Mouse (Mus musculus) heart, embryonic 14.5 days (tissue): ENCODE results near the gene Mns1. TPM values are rescaled to one million over a fixed set of nuclear protein-coding genes. Genes with fewer than 3 reads are reported as not detected.
"Not testable (repeated sequence)": the region's sequence is repeated elsewhere in the genome, so short reads cannot be mapped to it uniquely, and the experiment has no call there.

ENCODE experiments used
- ATAC-seq: fragments of 200-750 bp; cut with Nextera tagmentation; 2 replicates; pipeline ENCODE4 v1.8.0; 2017; ENCODE audit warnings: low read depth, moderate TSS enrichment; ENCODE audit not compliant: insufficient number of reproducible peaks, insufficient read depth, low FRiP score
- H3K27ac ChIP-seq, 2 experiments: fragments of 200-500 bp in 1 of 2; fragments of 300-500 bp in 1 of 2; sonication (generic) in 1 of 2; replicated peaks in 1 of 2; 2 replicates each; pipeline ENCODE4 v1.5.1; 2012 to 2014; ENCODE audit warnings: low read depth in 2 of 2, low read length in 2 of 2, control low read depth in 1 of 2, mild to moderate bottlenecking in 1 of 2, mixed read lengths in 1 of 2; ENCODE audit not compliant: control insufficient read depth in 1 of 2, insufficient read depth in 1 of 2
- H3K27me3 ChIP-seq: fragments of 300-500 bp; sonication (generic); 2 replicates; pipeline ENCODE4 v1.6.1; 2014; ENCODE audit warnings: mild to moderate bottlenecking, low read length, control low read depth; ENCODE audit not compliant: control insufficient read depth, insufficient read depth
- H3K36me3 ChIP-seq: fragments of 300-500 bp; sonication (generic); 2 replicates; pipeline ENCODE4 v1.6.1; 2014; ENCODE audit warnings: mild to moderate bottlenecking, control low read depth, low read length, mixed read lengths; ENCODE audit not compliant: control insufficient read depth, insufficient read depth
- H3K4me1 ChIP-seq, 2 experiments: fragments of 200-500 bp in 1 of 2; fragments of 300-500 bp in 1 of 2; sonication (generic) in 1 of 2; 2 replicates each; pipeline ENCODE4 v1.6.1; 2012 to 2014; ENCODE audit warnings: low read length in 2 of 2, control low read depth in 1 of 2, mixed read lengths in 1 of 2; ENCODE audit not compliant: control insufficient read depth in 2 of 2, insufficient read depth in 2 of 2
- H3K4me2 ChIP-seq: fragments of 300-500 bp; sonication (generic); 2 replicates; pipeline ENCODE4 v1.6.1; 2014; ENCODE audit warnings: mild to moderate bottlenecking, low read length
- H3K4me3 ChIP-seq, 2 experiments: fragments of 200-500 bp in 1 of 2; fragments of 300-500 bp in 1 of 2; sonication (generic) in 1 of 2; 2 replicates each; pipeline ENCODE4 v1.5.1; 2012 to 2014; ENCODE audit warnings: low read length in 2 of 2, mild to moderate bottlenecking in 2 of 2, control low read depth in 1 of 2, low read depth in 1 of 2, moderate library complexity in 1 of 2; ENCODE audit not compliant: control insufficient read depth in 1 of 2, insufficient read depth in 1 of 2
- H3K9ac ChIP-seq: fragments of 300-500 bp; sonication (generic); 2 replicates; pipeline ENCODE4 v1.6.1; 2014; ENCODE audit warnings: mild to moderate bottlenecking, low read length
- H3K9me3 ChIP-seq: fragments of 300-500 bp; sonication (generic); 2 replicates; pipeline ENCODE4 v1.6.1; 2016; ENCODE audit warnings: low read length, control low read depth; ENCODE audit not compliant: control insufficient read depth
- WGBS: fragments of 180-500 bp; shearing (Covaris S2); extraction: QIAGEN DNeasy Blood & Tissue Kit; methylation state at CpG from one replicate; pipeline ENCODE4 v1.1.7; 2014; 5-methylcytosine and 5-hydroxymethylcytosine counted together
- polyA plus RNA-seq: library from polyadenylated mRNA; unstranded; fragments of >200 nt; fragmentation: Nextera tagmentation; extraction: Ambion mirVana; gene quantifications from 2 replicates; pipeline ENCODE4 v1.2.1, GENCODE M21; 2014

The Mns1 gene
- polyA plus RNA-seq, 1 experiment from 2014 or later: 11.6 TPM

DNA sequence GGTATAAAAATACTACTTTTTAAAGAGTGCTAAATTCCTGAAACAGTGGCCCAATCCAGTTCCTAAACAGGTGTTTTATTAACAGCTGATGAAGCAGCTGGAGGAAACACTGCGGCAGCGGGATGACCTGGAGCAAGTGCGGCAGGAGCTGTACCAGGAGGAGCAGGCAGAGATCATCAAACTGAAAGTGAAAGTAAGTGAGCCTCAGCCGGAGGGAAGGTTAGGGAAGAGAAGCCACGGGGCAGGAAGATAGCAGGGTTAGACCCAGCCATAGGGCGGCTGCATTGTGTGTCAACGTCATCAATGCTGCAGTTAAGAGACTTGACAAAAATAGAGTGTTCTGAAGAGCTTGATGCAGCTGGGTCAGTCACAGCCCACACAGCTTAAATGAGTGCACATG is 11.6 kb downstream of the Mns1 start:
- peak overlapping the region; percentile 40 to 59 for H3K27ac ChIP-seq
- peaks cover 0 to 10% of the 10 kb centered on the region in 2 experiments; a peak in 2 of 4 replicates for H3K4me1 ChIP-seq
- peaks cover 32% of the 10 kb centered on the region for H3K36me3 ChIP-seq
- WGBS: 40% methylated on average over 7 of the region's 7 CpGs
- H3K9me3 ChIP-seq: no peaks in the 10 kb centered on the region
- H3K27me3 ChIP-seq: no peaks in the 10 kb centered on the region
- ATAC-seq: no peak
- peak overlapping the region; percentile 66 for H3K4me2 ChIP-seq
- peak overlapping the region; percentile 40 to 45 for H3K4me3 ChIP-seq
- H3K9ac ChIP-seq: peak overlapping the region; percentile 68

GRCm38 (mm10) chr9:72449841-72450240 is 12.0 kb downstream of the Mns1 start:
- 71% methylated on average over 2 of the region's 2 CpGs for WGBS
- H3K9ac ChIP-seq: peak overlapping the region; percentile 68
- H3K27ac ChIP-seq: peak overlapping the region; percentile 40 to 59

DNA sequence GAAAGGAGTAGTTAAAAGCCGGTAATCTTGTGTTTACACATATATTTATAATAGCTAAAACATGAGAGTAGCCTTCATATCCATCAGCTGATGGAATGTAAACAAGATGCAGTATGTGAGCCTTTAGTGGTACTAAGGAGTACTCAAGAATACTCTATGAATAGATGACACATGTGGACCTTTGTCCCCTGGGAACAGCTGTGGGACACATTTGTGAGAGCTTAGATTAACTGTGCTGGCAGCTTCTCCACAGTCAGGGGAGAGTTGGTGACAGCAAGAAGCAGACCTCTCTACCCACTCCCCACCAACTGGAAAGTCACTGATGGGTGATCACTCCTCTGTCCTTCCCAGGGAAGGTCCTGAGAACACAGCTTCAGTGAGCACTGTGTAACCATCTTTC is 12.6 kb downstream of the Mns1 start:
- H3K27me3 ChIP-seq: no peaks in the 10 kb centered on the region
- H3K4me1 ChIP-seq: peaks cover 0 to 10% of the 10 kb centered on the region in 2 experiments; a peak in 2 of 4 replicates
- no peak for ATAC-seq
- 77% methylated on average over 1 of the region's 1 CpGs for WGBS
- no peak overlapping the region for H3K4me2 ChIP-seq
- no peaks in the 10 kb centered on the region for H3K9me3 ChIP-seq
- no peak overlapping the region for H3K9ac ChIP-seq
- 0 out of 4 replicates have a peak overlapping the region, but pooled peaks of 1 of the 2 experiments have one; percentile 19 for H3K27ac ChIP-seq
- H3K4me3 ChIP-seq: no peak overlapping the region
- H3K36me3 ChIP-seq: peaks cover 27% of the 10 kb centered on the region

More at GRCm38 (mm10) chr9:72449841-72450240, 12.0 kb downstream of the Mns1 start:
- Histone ChIP-seq H3K27me3 (no peaks in the 10 kb centered on the region), H3K4me2 (peak overlapping the region; percentile 66), H3K4me1 (peaks cover 0 to 10% of the 10 kb centered on the region in 2 experiments; a peak in 2 of 4 replicates), H3K36me3 (peaks cover 32% of the 10 kb centered on the region), H3K4me3 (peak overlapping the region; percentile 40 to 45), H3K9me3 (no peaks in the 10 kb centered on the region)
- no peak for ATAC-seq

DNA sequence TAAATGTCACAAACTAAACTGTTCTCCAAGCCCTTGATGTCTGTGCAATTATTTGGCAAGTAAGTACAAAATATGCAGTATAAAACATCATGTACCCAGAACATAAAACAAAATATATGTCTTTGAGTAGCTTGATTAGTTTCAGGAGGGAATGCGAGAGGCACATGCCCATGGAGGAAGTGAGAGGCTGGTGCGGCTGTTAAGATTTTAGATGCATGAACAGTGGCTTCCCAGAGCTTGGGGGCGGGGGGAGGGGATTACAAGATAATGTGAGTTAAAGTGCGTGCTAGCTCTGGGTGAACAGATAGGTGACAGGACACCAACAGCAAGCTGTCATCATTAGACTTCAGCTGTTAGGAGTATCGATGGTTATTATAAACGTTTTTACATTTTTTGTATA is 13.3 kb downstream of the Mns1 start:
- no peaks in the 10 kb centered on the region for H3K27me3 ChIP-seq
- no peak overlapping the region for H3K4me2 ChIP-seq
- ATAC-seq: no peak
- H3K36me3 ChIP-seq: peaks cover 24% of the 10 kb centered on the region
- H3K4me1 ChIP-seq: peaks cover 0 to 10% of the 10 kb centered on the region in 2 experiments; a peak in 2 of 4 replicates
- no peak overlapping the region for H3K4me3 ChIP-seq
- H3K9me3 ChIP-seq: no peaks in the 10 kb centered on the region
- H3K9ac ChIP-seq: no peak overlapping the region
- no peak overlapping the region for H3K27ac ChIP-seq
- 53% methylated on average over 6 of the region's 6 CpGs for WGBS

- H3K27ac ChIP-seq, H3K4me3 ChIP-seq, H3K9me3 ChIP-seq, H3K27me3 ChIP-seq, H3K4me2 ChIP-seq, ATAC-seq, H3K9ac ChIP-seq: not testable (repeated sequence)
- H3K36me3 ChIP-seq: peaks cover 31% of the 10 kb centered on the region
- peaks cover 0 to 10% of the 10 kb centered on the region in 2 experiments; a peak in 2 of 4 replicates for H3K4me1 ChIP-seq
Measured at GRCm38 (mm10) chr9:72454281-72454680, 16.5 kb downstream of the Mns1 start.

GRCm38 (mm10) chr9:72456374-72456773 is 18.6 kb downstream of the Mns1 start:
- Histone ChIP-seq H3K4me1 (no peaks in the 10 kb centered on the region), H3K9ac (no peak overlapping the region), H3K4me3 (no peak overlapping the region), H3K9me3 (no peaks in the 10 kb centered on the region), H3K27ac (no peak overlapping the region), H3K36me3 (peaks cover 48% of the 10 kb centered on the region), H3K4me2 (no peak overlapping the region), H3K27me3 (no peaks in the 10 kb centered on the region)
- 34% methylated on average over 1 of the region's 1 CpGs for WGBS
- no peak for ATAC-seq

GRCm38 (mm10) chr9:72458233-72458632 is 20.4 kb downstream of the Mns1 start:
- Histone ChIP-seq H3K36me3 (peaks cover 43% of the 10 kb centered on the region), H3K4me1 (no peaks in the 10 kb centered on the region), H3K9ac (no peak overlapping the region), H3K4me2 (no peak overlapping the region), H3K9me3 (no peaks in the 10 kb centered on the region), H3K4me3 (no peak overlapping the region), H3K27ac (no peak overlapping the region), H3K27me3 (no peaks in the 10 kb centered on the region)
- WGBS: 14% methylated on average over 5 of the region's 5 CpGs
- ATAC-seq: no peak

DNA sequence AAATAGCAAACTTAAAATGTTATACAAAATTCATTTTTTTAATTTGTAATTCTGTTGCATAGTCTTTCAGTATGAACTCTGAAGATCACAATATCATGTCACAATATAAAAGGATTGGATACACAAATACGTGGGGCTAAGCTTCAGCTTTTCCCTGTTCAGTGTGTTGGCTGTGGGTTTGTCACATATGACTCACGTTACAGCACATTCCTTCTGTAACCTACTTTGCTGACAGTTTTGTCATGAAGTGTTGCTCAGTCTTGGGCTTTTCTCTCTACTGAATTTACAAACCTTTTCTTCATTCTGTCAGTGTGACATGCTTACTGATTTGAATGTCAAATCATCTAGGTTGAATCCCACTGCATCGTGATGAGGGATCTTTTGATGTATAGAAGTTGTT is 21.9 kb downstream of the Mns1 start:
- WGBS: 79% methylated on average over 3 of the region's 3 CpGs

More for the DNA sequence above, 21.9 kb downstream of the Mns1 start:
- no peak overlapping the region for H3K9ac ChIP-seq
- no peaks in the 10 kb centered on the region for H3K4me1 ChIP-seq
- ATAC-seq: no peak
- H3K27ac ChIP-seq: no peak overlapping the region
- no peaks in the 10 kb centered on the region for H3K27me3 ChIP-seq
- H3K4me2 ChIP-seq: no peak overlapping the region
- H3K9me3 ChIP-seq: no peaks in the 10 kb centered on the region
- no peak overlapping the region for H3K4me3 ChIP-seq
- H3K36me3 ChIP-seq: peaks cover 35% of the 10 kb centered on the region
